Mouse (Mus musculus): ENCODE measurements around the gene Bckdha. TPM values are rescaled to one million over a fixed set of nuclear protein-coding genes. Genes with fewer than 3 reads are reported as not detected.

Gene Bckdha
- polyA plus RNA-seq, 1 experiment from 2014 or later, result 48.1 TPM

- WGBS, result 73% methylated on average over 2 of the region's 2 CpGs
- H3K9me3 ChIP-seq (replicated peaks), result peaks cover 2% of the 10 kb centered on the region; the same call in 1 of the 2 replicates
- no peak for ATAC-seq (ENCODE audit: insufficient number of reproducible peaks, low FRiP score)
- H3K36me3 ChIP-seq, result no peaks in the 10 kb centered on the region
- peaks cover 11% of the 10 kb centered on the region; the same call in 1 of the 2 replicates for H3K27me3 ChIP-seq (replicated peaks)
- no peak overlapping the region for H3K4me2 ChIP-seq
- H3K4me3 ChIP-seq, result no peak overlapping the region
- H3K9ac ChIP-seq, result no peak overlapping the region
- no peaks in the 10 kb centered on the region for H3K4me1 ChIP-seq (replicated peaks)
- H3K27ac ChIP-seq (ENCODE audit: poor library complexity, severe bottlenecking), result no peak overlapping the region
Measured at GRCm38 (mm10) chr7:25607196-25607595, 51.6 kb downstream of the Bckdha start.

GRCm38 (mm10) chr7:25606625-25607063, 52.1 kb downstream of the Bckdha start:
- 63% methylated on average over 4 of the region's 4 CpGs for WGBS
- no peak overlapping the region for H3K4me2 ChIP-seq
- no peak for ATAC-seq (ENCODE audit: insufficient number of reproducible peaks, low FRiP score)
- H3K36me3 ChIP-seq, result no peaks in the 10 kb centered on the region
- no peak overlapping the region for H3K9ac ChIP-seq
- peaks cover 2% of the 10 kb centered on the region; the same call in 1 of the 2 replicates for H3K9me3 ChIP-seq (replicated peaks)
- peaks cover 11% of the 10 kb centered on the region; the same call in 1 of the 2 replicates for H3K27me3 ChIP-seq (replicated peaks)
- H3K27ac ChIP-seq (ENCODE audit: poor library complexity, severe bottlenecking), result no peak overlapping the region
- H3K4me3 ChIP-seq, result no peak overlapping the region
- no peaks in the 10 kb centered on the region for H3K4me1 ChIP-seq (replicated peaks)

DNA sequence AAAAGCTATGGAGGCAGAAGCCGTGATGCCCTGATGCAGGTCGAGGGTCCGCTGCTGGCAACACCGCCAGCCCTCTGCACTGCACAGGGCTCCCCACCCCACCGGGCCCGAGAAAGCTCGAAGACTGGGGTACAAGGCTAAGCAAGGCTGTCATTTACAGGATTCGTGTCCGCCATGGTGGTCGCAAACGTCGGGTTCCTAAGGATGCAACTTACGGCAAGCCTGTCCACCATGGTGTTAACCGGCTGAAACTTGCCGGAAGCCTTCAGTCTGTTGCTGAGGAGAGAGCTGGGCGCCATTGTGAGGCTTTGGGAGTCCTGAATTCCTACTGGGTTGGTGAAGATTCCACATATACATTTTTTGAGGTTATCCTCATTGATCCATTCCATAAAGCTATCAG, 57.4 kb downstream of the Bckdha start:
- no peaks in the 10 kb centered on the region for H3K36me3 ChIP-seq
- H3K9me3 ChIP-seq (replicated peaks), result no peaks in the 10 kb centered on the region
- no peak overlapping the region for H3K4me2 ChIP-seq
- H3K27me3 ChIP-seq (replicated peaks), result no peaks in the 10 kb centered on the region
- no peak overlapping the region for H3K27ac ChIP-seq (ENCODE audit: poor library complexity, severe bottlenecking)
- no peaks in the 10 kb centered on the region for H3K4me1 ChIP-seq (replicated peaks)
- WGBS, result 78% methylated on average over 16 of the region's 16 CpGs
- no peak overlapping the region for H3K9ac ChIP-seq
- H3K4me3 ChIP-seq, result no peak overlapping the region
- ATAC-seq (ENCODE audit: insufficient number of reproducible peaks, low FRiP score), result no peak

DNA sequence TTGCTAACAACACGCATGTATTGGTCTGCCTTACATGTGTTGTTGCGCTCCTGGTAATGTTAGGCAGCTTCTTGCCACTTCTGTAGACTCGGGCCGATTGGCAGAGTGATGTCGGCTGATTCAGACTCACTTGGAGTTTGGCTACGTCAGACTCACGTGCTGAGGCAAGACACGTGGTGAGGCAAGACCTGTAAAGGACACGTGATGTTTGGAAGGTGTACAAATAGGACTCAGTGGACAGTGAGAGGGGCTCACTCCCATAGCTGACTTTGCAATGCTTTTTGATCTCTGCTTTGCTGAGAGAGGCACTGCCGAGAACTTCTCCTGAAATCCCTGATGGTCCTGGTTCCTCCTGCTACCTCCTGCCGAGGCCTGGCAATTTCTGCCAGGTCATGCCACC, 58.1 kb downstream of the Bckdha start:
- no peaks in the 10 kb centered on the region for H3K36me3 ChIP-seq
- H3K9ac ChIP-seq, result no peak overlapping the region
- no peaks in the 10 kb centered on the region for H3K4me1 ChIP-seq (replicated peaks)
- H3K4me3 ChIP-seq, result no peak overlapping the region
- H3K4me2 ChIP-seq, result no peak overlapping the region
- H3K27me3 ChIP-seq (replicated peaks), result no peaks in the 10 kb centered on the region
- 80% methylated on average over 11 of the region's 11 CpGs for WGBS
- H3K9me3 ChIP-seq (replicated peaks), result no peaks in the 10 kb centered on the region
- ATAC-seq (ENCODE audit: insufficient number of reproducible peaks, low FRiP score), result no peak
- no peak overlapping the region for H3K27ac ChIP-seq (ENCODE audit: poor library complexity, severe bottlenecking)

GRCm38 (mm10) chr7:25599663-25600062, 59.1 kb downstream of the Bckdha start:
- no peak for ATAC-seq (ENCODE audit: insufficient number of reproducible peaks, low FRiP score)
- Histone ChIP-seq H3K9ac (no peak overlapping the region), H3K27ac (ENCODE audit: poor library complexity, severe bottlenecking) (no peak overlapping the region), H3K9me3 (replicated peaks) (no peaks in the 10 kb centered on the region), H3K36me3 (no peaks in the 10 kb centered on the region), H3K4me1 (replicated peaks) (no peaks in the 10 kb centered on the region), H3K4me3 (no peak overlapping the region), H3K27me3 (replicated peaks) (no peaks in the 10 kb centered on the region), H3K4me2 (no peak overlapping the region)
- WGBS, result 11% methylated on average over 10 of the region's 10 CpGs

- H3K4me2 ChIP-seq, result no peak overlapping the region
- H3K9me3 ChIP-seq (replicated peaks), result no peaks in the 10 kb centered on the region
- H3K4me3 ChIP-seq, result no peak overlapping the region
- whole genome bisulfite sequencing, result 71% methylated on average over 3 of the region's 3 CpGs
- no peaks in the 10 kb centered on the region for H3K36me3 ChIP-seq
- no peak for ATAC-seq (ENCODE audit: insufficient number of reproducible peaks, low FRiP score)
- H3K9ac ChIP-seq, result no peak overlapping the region
- no peaks in the 10 kb centered on the region for H3K4me1 ChIP-seq (replicated peaks)
- no peak overlapping the region for H3K27ac ChIP-seq (ENCODE audit: poor library complexity, severe bottlenecking)
- H3K27me3 ChIP-seq (replicated peaks), result no peaks in the 10 kb centered on the region
Measured at GRCm38 (mm10) chr7:25593859-25594258, 64.9 kb downstream of the Bckdha start.

- no peaks in the 10 kb centered on the region for H3K9me3 ChIP-seq (replicated peaks)
- no peaks in the 10 kb centered on the region for H3K4me1 ChIP-seq (replicated peaks)
- no peak for ATAC-seq (ENCODE audit: insufficient number of reproducible peaks, low FRiP score)
- H3K27ac ChIP-seq (ENCODE audit: poor library complexity, severe bottlenecking), result no peak overlapping the region
- H3K36me3 ChIP-seq, result no peaks in the 10 kb centered on the region
- WGBS, result 75% methylated on average over 2 of the region's 2 CpGs
- no peak overlapping the region for H3K4me3 ChIP-seq
- H3K27me3 ChIP-seq (replicated peaks), result no peaks in the 10 kb centered on the region
- H3K9ac ChIP-seq, result no peak overlapping the region
- no peak overlapping the region for H3K4me2 ChIP-seq
Measured at GRCm38 (mm10) chr7:25591226-25591625, 67.6 kb downstream of the Bckdha start.

- Histone ChIP-seq H3K4me2 (no peak overlapping the region), H3K4me3 (no peak overlapping the region), H3K9me3 (replicated peaks) (peaks cover 10% of the 10 kb centered on the region), H3K4me1 (replicated peaks) (no peaks in the 10 kb centered on the region), H3K36me3 (no peaks in the 10 kb centered on the region), H3K9ac (no peak overlapping the region), H3K27me3 (replicated peaks) (no peaks in the 10 kb centered on the region), H3K27ac (ENCODE audit: poor library complexity, severe bottlenecking) (no peak overlapping the region)
- WGBS, result 69% methylated on average over 9 of the region's 9 CpGs
- ATAC-seq (ENCODE audit: insufficient number of reproducible peaks, low FRiP score), result no peak
Measured at GRCm38 (mm10) chr7:25585351-25586204, 73.2 kb downstream of the Bckdha start.

- no peak for ATAC-seq (ENCODE audit: insufficient number of reproducible peaks, low FRiP score)
- no peaks in the 10 kb centered on the region for H3K27me3 ChIP-seq (replicated peaks)
- WGBS, result 77% methylated on average over 5 of the region's 5 CpGs
- no peak overlapping the region for H3K4me3 ChIP-seq
- no peak overlapping the region for H3K4me2 ChIP-seq
- no peaks in the 10 kb centered on the region for H3K36me3 ChIP-seq
- no peaks in the 10 kb centered on the region for H3K4me1 ChIP-seq (replicated peaks)
- H3K27ac ChIP-seq (ENCODE audit: poor library complexity, severe bottlenecking), result no peak overlapping the region
- H3K9ac ChIP-seq, result no peak overlapping the region
- H3K9me3 ChIP-seq (replicated peaks), result peaks cover 10% of the 10 kb centered on the region
Measured at GRCm38 (mm10) chr7:25584651-25585050, 74.1 kb downstream of the Bckdha start.

DNA sequence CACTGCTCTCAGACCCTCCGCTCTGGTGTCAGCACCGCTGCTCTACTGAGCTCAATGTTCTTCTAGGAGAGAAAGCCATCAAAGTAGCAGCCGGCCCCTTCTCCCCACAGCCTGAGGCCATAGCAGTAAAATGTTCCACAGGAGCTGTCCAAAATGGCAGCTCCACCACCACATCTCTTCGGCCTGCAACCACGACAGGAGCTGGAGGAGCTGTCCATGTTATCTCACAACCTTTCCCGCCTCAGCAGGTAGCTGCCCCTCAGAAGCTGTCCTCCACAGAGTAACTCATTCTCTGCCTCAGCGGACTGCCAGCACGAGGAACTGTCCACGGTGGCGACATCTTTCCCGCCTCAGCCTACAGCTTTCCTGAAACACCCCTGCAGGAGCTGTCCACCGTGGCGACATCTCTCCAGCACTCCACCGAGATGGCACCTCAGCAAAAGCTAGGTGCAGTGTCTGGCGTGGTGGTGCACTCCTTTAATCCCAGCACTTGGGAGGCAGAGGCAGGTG, 76.4 kb downstream of the Bckdha start:
- ATAC-seq (ENCODE audit: insufficient number of reproducible peaks, low FRiP score), result no peak
- Histone ChIP-seq H3K27me3 (replicated peaks) (no peaks in the 10 kb centered on the region), H3K27ac (ENCODE audit: poor library complexity, severe bottlenecking) (no peak overlapping the region), H3K9me3 (replicated peaks) (peaks cover 10% of the 10 kb centered on the region), H3K4me2 (no peak overlapping the region), H3K4me3 (no peak overlapping the region), H3K4me1 (replicated peaks) (no peaks in the 10 kb centered on the region), H3K9ac (no peak overlapping the region), H3K36me3 (no peaks in the 10 kb centered on the region)
- 75% methylated on average over 15 of the region's 15 CpGs for WGBS
